Mouse (Mus musculus) intestine, embryonic 15.5 days (tissue): Measurements from ENCODE around the gene Ccdc28b. TPM values are rescaled to one million over a fixed set of nuclear protein-coding genes. Genes with fewer than 3 reads are reported as not detected.

Source experiments
- ATAC-seq: fragments of 200-750 bp; cut with Nextera tagmentation; 2 replicates; pipeline ENCODE4 v1.8.0; 2017; ENCODE audit warnings: moderate TSS enrichment, moderate library complexity
- H3K27ac ChIP-seq: fragments of 300-500 bp; sonication (generic); 2 replicates; pipeline ENCODE4 v1.5.1; 2015; ENCODE audit warnings: mild to moderate bottlenecking, inconsistent platforms
- H3K27me3 ChIP-seq: fragments of 300-500 bp; sonication (generic); replicated peaks from 2 replicates; pipeline ENCODE4 v1.6.1; 2015; ENCODE audit warnings: inconsistent platforms
- H3K36me3 ChIP-seq: fragments of 300-500 bp; sonication (generic); 2 replicates; pipeline ENCODE4 v1.6.1; 2015; ENCODE audit warnings: inconsistent platforms
- H3K4me1 ChIP-seq: fragments of 300-500 bp; sonication (generic); replicated peaks from 2 replicates; pipeline ENCODE4 v1.6.1; 2015; ENCODE audit warnings: inconsistent platforms
- H3K4me2 ChIP-seq: fragments of 300-500 bp; sonication (generic); replicated peaks from 2 replicates; pipeline ENCODE4 v1.6.1; 2015; ENCODE audit warnings: mild to moderate bottlenecking, inconsistent platforms
- H3K4me3 ChIP-seq: fragments of 300-500 bp; sonication (generic); replicated peaks from 2 replicates; pipeline ENCODE4 v1.5.1; 2015; ENCODE audit warnings: inconsistent platforms
- H3K9ac ChIP-seq: fragments of 300-500 bp; sonication (generic); 2 replicates; pipeline ENCODE4 v1.6.1; 2015; ENCODE audit warnings: inconsistent platforms
- H3K9me3 ChIP-seq: fragments of 300-500 bp; sonication (generic); 2 replicates; pipeline ENCODE4 v1.6.1; 2016; ENCODE audit warnings: inconsistent platforms
- WGBS: fragments of 180-500 bp; shearing (Covaris S2); methylation state at CpG from one replicate; pipeline ENCODE4 v1.1.7; 2015; 5-methylcytosine and 5-hydroxymethylcytosine counted together
- polyA plus RNA-seq: library from polyadenylated mRNA; unstranded; fragments of >200 nt; fragmentation: Nextera tagmentation; extraction: Ambion mirVana; gene quantifications from 2 replicates; pipeline ENCODE4 v1.2.1, GENCODE M21; 2015

The Ccdc28b gene
- polyA plus RNA-seq, 1 experiment from 2014 or later: 37.9 TPM

GRCm38 (mm10) chr4:129622120-129622802 lies 1.5 kb downstream of the Ccdc28b start:
- Histone ChIP-seq H3K36me3 (peaks cover 10% of the 10 kb centered on the region; the same call in 1 of the 2 replicates), H3K9me3 (no peaks in the 10 kb centered on the region), H3K4me1 (peaks cover 42% of the 10 kb centered on the region), H3K4me2 (peak overlapping the region; percentile 87), H3K9ac (peak overlapping the region; percentile 81; the same call in 1 of the 2 replicates), H3K27me3 (no peaks in the 10 kb centered on the region), H3K27ac (no peak overlapping the region), H3K4me3 (peak overlapping the region; percentile 62; the same call in 1 of the 2 replicates)
- no peak for ATAC-seq
- WGBS: 80% methylated on average over 11 of the region's 11 CpGs

- Histone ChIP-seq H3K4me1 (peaks cover 39% of the 10 kb centered on the region), H3K9me3 (no peaks in the 10 kb centered on the region), H3K27ac (peak overlapping the region; percentile 42; the same call in 1 of the 2 replicates), H3K36me3 (0 out of 2 replicates have a peak, but pooled peaks cover 2% of the 10 kb centered on the region), H3K9ac (no peak overlapping the region), H3K4me3 (no peak overlapping the region), H3K27me3 (no peaks in the 10 kb centered on the region), H3K4me2 (no peak overlapping the region)
- WGBS: 80% methylated on average over 8 of the region's 8 CpGs
- no peak for ATAC-seq
These were observed 2.4 kb downstream of the Ccdc28b start for GRCm38 (mm10) chr4:129621283-129621841.

GRCm38 (mm10) chr4:129620419-129621282 lies 3.1 kb downstream of the Ccdc28b start:
- Histone ChIP-seq H3K27ac (peak overlapping the region; percentile 42; the same call in 1 of the 2 replicates), H3K4me1 (peaks cover 34% of the 10 kb centered on the region), H3K36me3 (no peaks in the 10 kb centered on the region), H3K4me3 (no peak overlapping the region), H3K27me3 (no peaks in the 10 kb centered on the region), H3K9me3 (no peaks in the 10 kb centered on the region), H3K4me2 (no peak overlapping the region), H3K9ac (no peak overlapping the region)
- WGBS: 79% methylated on average over 11 of the region's 11 CpGs
- ATAC-seq: no peak

- no peaks in the 10 kb centered on the region for H3K9me3 ChIP-seq
- no peaks in the 10 kb centered on the region for H3K27me3 ChIP-seq
- peak within 1 kb of the TSS; percentile 65 for H3K4me3 ChIP-seq
- peaks cover 23% of the 10 kb centered on the region for H3K4me1 ChIP-seq
- peak; percentile 93 for ATAC-seq
- H3K4me2 ChIP-seq: peak within 1 kb of the TSS; percentile 70
- H3K9ac ChIP-seq: peak within 1 kb of the TSS; percentile 70
- 4% methylated on average over 44 of the region's 44 CpGs for WGBS
- H3K27ac ChIP-seq: peak within 1 kb of the TSS; percentile 83
- H3K36me3 ChIP-seq: no peaks in the 10 kb centered on the region
These were observed 4.7 kb downstream of the Ccdc28b start, which contains the start of gene Iqcc for GRCm38 (mm10) chr4:129618786-129619691. Gene Iqcc (minus strand): TSS chr4:129619099.

GRCm38 (mm10) chr4:129618031-129618430 lies 5.7 kb downstream of the Ccdc28b start:
- ATAC-seq: no peak
- peak overlapping the region; percentile 70 for H3K9ac ChIP-seq
- no peaks in the 10 kb centered on the region for H3K36me3 ChIP-seq
- 97% methylated on average over 5 of the region's 5 CpGs for WGBS
- H3K4me1 ChIP-seq: peaks cover 21% of the 10 kb centered on the region
- H3K4me2 ChIP-seq: peak overlapping the region; percentile 70
- H3K27me3 ChIP-seq: no peaks in the 10 kb centered on the region
- no peaks in the 10 kb centered on the region for H3K9me3 ChIP-seq
- H3K4me3 ChIP-seq: peak overlapping the region; percentile 65
- H3K27ac ChIP-seq: no peak overlapping the region

GRCm38 (mm10) chr4:129617121-129617641 lies 6.6 kb downstream of the Ccdc28b start:
- no peak overlapping the region for H3K4me3 ChIP-seq
- H3K9ac ChIP-seq: no peak overlapping the region
- WGBS: 96% methylated on average over 7 of the region's 7 CpGs
- H3K27ac ChIP-seq: no peak overlapping the region
- H3K36me3 ChIP-seq: no peaks in the 10 kb centered on the region
- no peaks in the 10 kb centered on the region for H3K27me3 ChIP-seq
- H3K4me1 ChIP-seq: peaks cover 12% of the 10 kb centered on the region
- no peak overlapping the region for H3K4me2 ChIP-seq
- no peaks in the 10 kb centered on the region for H3K9me3 ChIP-seq
- ATAC-seq: no peak

GRCm38 (mm10) chr4:129616631-129617030 lies 7.1 kb downstream of the Ccdc28b start:
- Histone ChIP-seq H3K4me3 (no peak overlapping the region), H3K4me1 (peaks cover 9% of the 10 kb centered on the region), H3K9ac (no peak overlapping the region), H3K36me3 (no peaks in the 10 kb centered on the region), H3K4me2 (no peak overlapping the region), H3K27ac (no peak overlapping the region), H3K27me3 (no peaks in the 10 kb centered on the region), H3K9me3 (no peaks in the 10 kb centered on the region)
- no peak for ATAC-seq
- 91% methylated on average over 3 of the region's 3 CpGs for WGBS

GRCm38 (mm10) chr4:129615801-129616290 lies 7.9 kb downstream of the Ccdc28b start:
- H3K9ac ChIP-seq: no peak overlapping the region

GRCm38 (mm10) chr4:129614093-129614492 lies 9.7 kb downstream of the Ccdc28b start, which contains the start of gene Dcdc2b:
Gene Dcdc2b (minus strand): TSS chr4:129614257.
- Histone ChIP-seq H3K4me3 (no peak within 1 kb of the TSS), H3K4me2 (no peak within 1 kb of the TSS), H3K4me1 (peaks cover 5% of the 10 kb centered on the region; the same call in 1 of the 2 replicates), H3K9ac (no peak within 1 kb of the TSS), H3K27ac (no peak within 1 kb of the TSS), H3K9me3 (no peaks in the 10 kb centered on the region), H3K27me3 (no peaks in the 10 kb centered on the region), H3K36me3 (no peaks in the 10 kb centered on the region)
- ATAC-seq: no peak
- 77% methylated on average over 6 of the region's 6 CpGs for WGBS

More at GRCm38 (mm10) chr4:129615801-129616290, 7.9 kb downstream of the Ccdc28b start:
- Histone ChIP-seq H3K4me3 (no peak overlapping the region), H3K9me3 (no peaks in the 10 kb centered on the region), H3K4me1 (peaks cover 5% of the 10 kb centered on the region; the same call in 1 of the 2 replicates), H3K27ac (no peak overlapping the region), H3K27me3 (no peaks in the 10 kb centered on the region), H3K4me2 (no peak overlapping the region), H3K36me3 (no peaks in the 10 kb centered on the region)
- ATAC-seq: no peak
- WGBS: 83% methylated on average over 9 of the region's 9 CpGs

- Histone ChIP-seq H3K27me3 (no peaks in the 10 kb centered on the region), H3K4me2 (no peak overlapping the region), H3K4me1 (no peaks in the 10 kb centered on the region), H3K36me3 (peaks cover 7% of the 10 kb centered on the region; the same call in 1 of the 2 replicates), H3K4me3 (no peak overlapping the region), H3K9ac (no peak overlapping the region), H3K27ac (no peak overlapping the region), H3K9me3 (no peaks in the 10 kb centered on the region)
- 49% methylated on average over 3 of the region's 4 CpGs for whole genome bisulfite sequencing
- ATAC-seq: no peak
These were observed 13.3 kb downstream of the Ccdc28b start for GRCm38 (mm10) chr4:129610472-129610871.

GRCm38 (mm10) chr4:129610026-129610425 lies 13.7 kb downstream of the Ccdc28b start:
- H3K4me3 ChIP-seq: no peak overlapping the region
- no peaks in the 10 kb centered on the region for H3K27me3 ChIP-seq
- no peak overlapping the region for H3K9ac ChIP-seq
- H3K4me1 ChIP-seq: no peaks in the 10 kb centered on the region
- H3K9me3 ChIP-seq: no peaks in the 10 kb centered on the region
- H3K27ac ChIP-seq: no peak overlapping the region
- WGBS: 74% methylated on average over 4 of the region's 4 CpGs
- peaks cover 7% of the 10 kb centered on the region; the same call in 1 of the 2 replicates for H3K36me3 ChIP-seq
- ATAC-seq: no peak
- no peak overlapping the region for H3K4me2 ChIP-seq
